Mouse (Mus musculus) CD4-positive, CD25-positive, alpha-beta regulatory T cell, adult 2 months (primary cell): ENCODE data around the gene Rab25.
A peak's percentile ranks its signal among the peaks of the same experiment; 100 is the strongest.

Source experiments
- DNase-seq: peaks from one replicate; pipeline ENCODE4 v3.0.0-alpha.2; 2012; ENCODE audit warnings: low read depth, low spot score

Gene Rab25

DNA sequence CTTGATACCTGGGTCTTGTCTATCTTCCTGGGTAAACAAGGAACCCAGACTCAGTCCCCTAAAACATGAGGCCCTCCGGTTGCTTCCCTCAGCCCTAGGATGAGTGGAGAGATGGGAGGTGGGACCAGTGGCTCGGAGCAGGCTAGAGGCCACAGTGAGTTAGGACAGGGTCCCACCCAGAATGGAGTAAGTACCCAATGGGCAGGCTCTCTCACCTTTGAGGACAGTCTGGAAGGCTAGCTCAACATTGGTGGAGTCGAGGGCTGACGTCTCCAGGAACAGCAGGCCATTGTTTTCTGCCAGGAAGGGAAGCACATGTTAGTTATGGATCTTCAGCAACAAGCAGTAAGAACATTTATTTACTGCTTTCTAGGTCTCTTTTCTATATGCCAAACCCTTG is 5.6 kb downstream of the Rab25 start:
- DNase-seq, result no peak

DNA sequence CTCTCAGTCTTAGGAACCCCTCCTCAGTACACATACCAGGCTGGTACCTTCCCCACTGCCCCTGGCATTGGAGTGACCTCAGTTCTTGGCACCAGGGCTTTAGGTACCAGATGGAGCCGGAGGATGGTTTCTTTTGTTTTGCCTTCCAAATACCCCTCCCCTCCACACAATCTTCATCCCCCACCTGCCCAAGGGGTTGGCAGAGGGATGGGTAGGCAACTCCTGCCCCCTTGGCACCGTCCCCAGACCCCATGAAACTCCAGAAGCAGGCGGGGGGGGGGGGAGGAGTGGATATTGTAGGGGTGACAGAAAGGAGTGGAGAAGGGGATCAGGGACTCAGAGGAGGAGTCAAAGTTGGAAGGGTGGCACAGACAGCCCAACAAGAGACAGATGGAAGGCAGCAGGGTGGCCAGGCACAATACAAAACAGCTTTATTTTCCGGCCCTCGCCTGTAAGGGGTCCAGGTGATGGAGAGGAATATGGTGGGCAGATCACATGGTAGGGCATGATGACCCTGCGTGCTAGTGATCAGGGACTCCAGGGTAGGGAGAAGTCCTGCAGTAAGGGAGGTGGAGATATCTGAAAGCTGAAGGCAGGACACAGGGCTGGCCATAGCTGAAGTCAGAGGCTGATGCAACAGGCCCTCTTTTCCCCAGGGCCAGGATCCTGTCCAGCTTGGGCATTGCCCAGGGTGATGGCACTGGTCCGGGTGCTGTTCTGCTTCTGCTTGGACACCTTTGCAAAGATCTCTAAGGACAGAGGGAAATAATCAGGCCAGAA is 6.3 kb downstream of the Rab25 start:
- no peak for DNase-seq

- DNase-seq, result no peak
These were observed 8.0 kb downstream of the Rab25 start for GRCm38 (mm10) chr3:88540085-88540484.

DNA sequence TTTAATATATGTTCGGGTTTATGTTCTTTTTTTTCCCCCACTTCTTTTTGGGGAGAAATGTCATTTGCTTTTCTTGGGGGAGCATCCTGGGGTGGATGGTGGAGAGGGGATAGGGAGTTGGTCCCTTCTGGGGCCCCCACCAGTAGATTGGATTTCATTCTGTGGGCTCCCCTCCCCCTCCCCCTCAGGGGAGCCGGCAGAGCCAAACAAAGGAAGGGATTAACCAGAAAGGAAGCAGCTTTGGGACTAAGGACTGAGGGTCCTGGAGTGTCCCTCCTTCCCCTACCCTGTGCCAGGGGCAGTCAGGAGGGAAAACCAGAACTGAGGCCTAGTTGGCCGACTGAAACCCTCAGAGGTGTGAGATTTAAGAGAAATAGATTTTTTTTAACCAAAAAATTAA is 8.7 kb downstream of the Rab25 start:
- no peak for DNase-seq

- DNase-seq, result no peak
These were observed 9.6 kb downstream of the Rab25 start for GRCm38 (mm10) chr3:88538271-88539145.

DNA sequence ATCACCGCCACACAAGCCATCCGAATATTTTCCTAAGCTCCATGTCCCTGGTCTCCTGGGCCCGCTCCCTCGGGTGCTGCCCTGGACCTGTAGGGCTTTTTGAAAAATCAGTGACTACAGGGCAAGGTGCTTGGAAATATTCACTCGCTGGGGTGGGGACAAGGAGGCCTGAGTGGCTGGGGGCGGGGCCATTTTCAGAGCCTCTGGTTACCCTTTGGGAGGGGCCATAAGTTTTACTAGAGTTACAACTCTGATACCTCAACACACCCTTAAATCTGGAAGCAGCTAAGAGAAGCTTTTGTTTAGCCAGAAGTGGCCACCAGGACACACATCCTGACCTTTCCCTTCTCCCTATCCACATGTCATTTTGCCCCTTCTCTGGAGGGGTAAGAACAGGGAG is 11.0 kb downstream of the Rab25 start:
- DNase-seq, result no peak

GRCm38 (mm10) chr3:88536103-88536930 is 11.8 kb downstream of the Rab25 start:
- peak; percentile 46 for DNase-seq

- DNase-seq, result no peak
These were observed 12.6 kb downstream of the Rab25 start for GRCm38 (mm10) chr3:88535527-88535926.

DNA sequence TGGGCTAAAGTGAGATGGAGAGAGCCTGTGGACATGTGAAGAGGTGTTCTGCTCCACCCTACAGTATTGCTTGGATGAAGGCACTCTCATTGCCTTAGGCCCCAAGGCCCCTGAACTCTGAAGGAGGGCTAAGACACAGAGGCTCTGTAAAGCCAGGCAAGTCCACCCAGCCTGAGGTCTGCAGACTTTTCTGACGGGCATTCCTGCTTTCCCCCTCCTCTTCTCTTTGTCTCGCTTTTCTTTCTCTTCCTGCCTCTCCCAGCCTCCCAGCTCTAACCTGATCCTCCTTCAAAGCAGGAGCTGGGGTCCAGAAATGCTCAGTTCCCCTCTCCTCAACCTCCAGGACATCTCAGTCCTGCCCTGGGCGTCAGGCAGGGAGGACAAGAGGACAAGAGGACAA is 13.1 kb downstream of the Rab25 start:
- DNase-seq, result no peak

DNA sequence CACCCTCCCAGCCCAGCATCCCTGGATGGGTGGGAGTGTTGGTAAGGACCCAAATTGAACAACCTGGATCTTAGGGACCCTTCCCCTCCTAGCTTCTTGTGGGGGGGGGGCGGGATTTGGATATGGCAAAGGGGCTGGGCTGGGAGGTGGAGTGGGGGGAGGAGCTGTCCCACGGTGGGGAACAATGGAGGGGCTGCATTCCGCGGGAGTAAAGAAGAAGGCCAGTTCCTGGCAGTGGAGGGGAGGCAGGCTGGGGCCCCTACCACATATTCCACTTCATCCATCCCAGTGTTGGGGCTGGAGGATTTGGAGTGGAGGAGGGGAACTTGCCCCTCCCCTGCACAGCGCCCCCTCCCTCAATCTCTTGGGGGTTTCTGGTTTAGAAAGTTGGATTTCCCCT is 14.4 kb downstream of the Rab25 start:
- no peak for DNase-seq

- DNase-seq, result peak; percentile 42
These were observed 15.2 kb downstream of the Rab25 start for GRCm38 (mm10) chr3:88532689-88533511.

- no peak for DNase-seq
These were observed 15.8 kb downstream of the Rab25 start, which contains the start of gene Mex3a for GRCm38 (mm10) chr3:88532299-88532674. TSS of gene Mex3a (plus strand) at chr3:88532395.

DNA sequence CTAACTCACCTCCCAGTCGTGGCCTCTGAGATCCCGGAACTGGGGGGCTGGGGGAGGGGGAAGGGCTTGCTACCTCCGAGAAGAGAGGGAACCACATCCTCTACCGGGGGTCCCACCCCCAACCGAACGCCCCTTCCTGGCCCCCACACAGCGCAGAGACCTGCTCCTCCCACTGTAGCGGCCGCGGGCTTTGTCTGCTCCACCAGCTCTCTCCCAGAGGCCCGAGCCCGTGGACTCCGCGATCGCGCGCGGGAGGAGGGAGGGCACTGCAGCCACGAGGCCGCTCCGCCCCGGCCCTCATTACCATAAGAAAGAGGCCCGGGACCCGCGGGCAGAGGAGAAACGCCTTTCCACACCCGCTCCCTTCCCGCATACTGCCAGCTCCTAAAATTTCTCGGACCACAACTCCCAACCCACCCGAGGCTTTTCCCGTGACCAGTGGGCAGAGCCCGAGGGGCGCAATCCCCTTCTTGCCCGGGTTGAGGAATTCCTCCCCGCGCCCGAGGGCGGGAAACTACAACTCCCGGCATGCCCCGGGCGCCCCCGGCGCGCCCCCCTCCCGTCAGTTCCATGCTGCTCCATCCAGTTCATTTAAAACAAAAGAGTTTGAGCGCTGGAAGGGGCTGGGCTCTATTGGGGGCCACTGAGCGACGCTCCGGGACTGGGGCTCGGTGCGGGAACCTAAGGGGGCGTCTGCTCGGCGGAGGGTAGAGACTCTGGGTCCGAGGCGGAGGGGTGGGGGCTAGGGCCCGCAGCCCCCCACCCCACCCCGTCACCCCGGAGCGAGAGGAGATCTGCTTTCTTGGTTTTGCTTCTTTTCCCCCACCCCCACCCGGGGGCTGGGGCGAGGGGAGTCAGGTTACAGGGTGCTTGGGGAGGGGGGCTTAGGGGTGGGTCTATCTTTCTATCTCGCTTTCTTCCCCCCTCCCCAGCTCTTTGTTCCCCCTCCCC is 16.5 kb downstream of the Rab25 start:
- DNase-seq, result peak; percentile 84

- no peak for DNase-seq
These were observed 17.8 kb downstream of the Rab25 start for GRCm38 (mm10) chr3:88530082-88530864.

- no peak for DNase-seq
These were observed 18.7 kb downstream of the Rab25 start for GRCm38 (mm10) chr3:88529204-88530000.

DNA sequence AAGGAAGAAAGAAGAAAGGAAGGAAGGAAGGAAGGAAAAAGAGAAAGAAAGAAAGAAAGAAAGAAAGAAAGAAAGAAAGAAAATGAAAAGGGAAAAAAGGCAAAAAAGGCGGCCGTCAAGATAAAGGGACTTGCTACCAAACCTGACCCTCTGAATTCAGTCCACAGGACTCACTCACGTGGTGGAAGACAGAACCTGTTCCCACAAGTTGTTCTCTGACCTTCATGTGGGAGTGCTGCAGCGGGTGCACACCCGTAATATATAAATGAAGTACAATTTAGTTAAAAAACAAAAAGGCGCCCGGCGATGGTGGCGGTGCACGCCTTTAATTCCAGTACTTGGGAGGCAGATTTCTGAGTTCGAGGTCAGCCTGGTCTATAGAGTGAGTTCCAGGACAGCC is 19.5 kb downstream of the Rab25 start:
- DNase-seq, result no peak

DNA sequence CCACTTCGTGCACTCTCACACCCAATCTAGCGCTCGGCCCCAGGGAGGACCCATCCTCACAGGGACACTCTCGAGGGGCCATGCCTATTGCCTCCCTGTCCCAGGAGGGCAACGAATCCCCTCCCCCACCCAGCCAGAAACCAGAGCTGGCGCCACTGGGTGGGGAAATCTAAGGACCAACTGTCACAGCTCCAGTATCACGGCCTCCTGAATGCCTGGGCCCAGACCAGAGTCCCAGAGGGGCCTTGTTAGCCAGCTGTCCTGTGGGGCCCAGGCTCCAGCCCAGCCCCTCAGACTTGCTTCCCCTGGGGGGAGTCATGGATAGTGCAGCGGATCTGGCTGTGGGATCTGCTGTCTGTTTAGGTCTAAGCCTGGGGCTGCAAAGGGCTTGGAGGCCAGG is 20.5 kb downstream of the Rab25 start:
- no peak for DNase-seq
